Mouse (Mus musculus): ENCODE measurements around the gene Hist2h2aa1.
"Not testable (repeated sequence)": the region's sequence is repeated elsewhere in the genome, so short reads cannot be mapped to it uniquely, and the experiment has no call there.

The Hist2h2aa1 gene

DNA sequence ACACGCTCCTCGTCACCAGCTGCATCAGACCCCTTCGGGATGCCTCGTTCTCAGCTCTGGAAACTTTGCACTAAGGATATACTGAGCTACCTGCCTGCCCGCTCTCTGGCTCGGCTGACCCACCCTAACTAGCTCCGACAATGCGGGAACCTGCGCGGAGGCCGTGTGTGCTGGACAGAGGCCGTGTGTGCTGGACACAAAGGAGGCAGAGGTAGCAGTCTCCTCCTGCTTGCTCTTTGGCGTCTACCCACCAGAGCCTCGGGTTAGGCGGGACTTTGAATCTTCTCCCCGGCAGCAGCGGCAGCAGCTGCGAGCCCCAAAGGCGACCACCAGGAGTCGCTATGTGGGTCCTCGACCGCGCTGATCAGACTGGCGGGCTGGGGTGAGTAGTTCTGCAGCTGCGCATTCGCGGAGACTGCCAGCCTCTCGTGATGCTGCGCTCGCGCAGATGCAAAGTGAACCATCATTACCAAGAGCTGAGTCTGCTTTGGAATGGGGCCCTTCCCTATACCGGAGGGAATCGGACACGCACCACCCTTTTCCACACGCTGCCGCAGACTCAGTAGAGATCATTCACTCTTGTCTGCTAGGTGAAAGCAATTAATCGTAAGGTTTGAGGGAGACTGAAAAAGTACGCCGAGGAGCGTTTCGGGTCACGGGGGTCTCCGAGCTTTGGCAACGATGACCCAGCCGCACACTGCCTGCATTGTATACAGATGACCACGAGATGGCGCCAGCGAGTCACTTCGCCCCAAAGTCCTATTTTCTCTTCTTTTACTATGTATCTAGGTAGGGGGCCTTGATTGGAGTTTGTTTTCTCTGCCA lies 32.7 kb downstream of the Hist2h2aa1 start:
- no peak for DNase-seq (ENCODE audit: low read depth, low spot score)

GRCm38 (mm10) chr3:96280660-96281059 lies 35.4 kb downstream of the Hist2h2aa1 start:
- DNase-seq (ENCODE audit: low read depth, low spot score), result no peak

DNA sequence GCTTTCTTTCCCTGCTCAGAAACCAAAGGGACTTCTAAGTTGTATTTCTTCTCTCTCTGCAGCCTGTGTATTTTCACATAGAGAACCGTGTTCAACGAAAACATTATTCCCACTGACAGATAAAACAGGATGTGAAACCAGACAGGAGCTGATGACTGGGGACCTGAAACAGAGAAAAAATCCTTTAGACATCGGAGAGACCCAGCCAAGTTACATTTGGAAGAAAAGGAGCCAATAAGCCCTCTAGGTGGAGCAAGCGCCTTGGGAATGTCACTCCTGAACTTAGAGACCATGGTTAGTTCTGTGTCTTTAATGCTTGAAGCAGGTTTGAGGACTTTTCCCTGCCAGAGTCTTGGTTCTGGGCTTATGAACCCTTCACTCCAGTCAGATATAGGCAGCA lies 39.2 kb downstream of the Hist2h2aa1 start:
- no peak for DNase-seq (ENCODE audit: low read depth, low spot score)

DNA sequence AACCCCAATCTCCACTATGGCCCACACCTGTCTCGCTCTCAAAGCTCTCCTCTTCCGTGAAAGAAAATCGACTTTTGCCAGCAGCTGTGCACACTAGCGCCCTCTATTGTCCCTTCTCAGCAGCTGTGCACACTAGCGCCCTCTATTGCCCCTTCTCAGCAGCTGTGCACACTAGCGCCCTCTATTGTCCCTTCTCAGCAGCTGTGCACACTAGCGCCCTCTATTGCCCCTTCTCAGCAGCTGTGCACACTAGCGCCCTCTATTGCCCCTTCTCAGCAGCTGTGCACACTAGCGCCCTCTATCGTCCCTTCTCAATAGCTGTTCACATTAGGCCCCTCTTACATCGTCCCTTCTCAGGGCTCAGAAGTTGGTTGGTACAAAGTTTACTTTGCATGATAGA lies 42.0 kb downstream of the Hist2h2aa1 start:
- DNase-seq (ENCODE audit: low read depth, low spot score), result not testable (repeated sequence)

DNA sequence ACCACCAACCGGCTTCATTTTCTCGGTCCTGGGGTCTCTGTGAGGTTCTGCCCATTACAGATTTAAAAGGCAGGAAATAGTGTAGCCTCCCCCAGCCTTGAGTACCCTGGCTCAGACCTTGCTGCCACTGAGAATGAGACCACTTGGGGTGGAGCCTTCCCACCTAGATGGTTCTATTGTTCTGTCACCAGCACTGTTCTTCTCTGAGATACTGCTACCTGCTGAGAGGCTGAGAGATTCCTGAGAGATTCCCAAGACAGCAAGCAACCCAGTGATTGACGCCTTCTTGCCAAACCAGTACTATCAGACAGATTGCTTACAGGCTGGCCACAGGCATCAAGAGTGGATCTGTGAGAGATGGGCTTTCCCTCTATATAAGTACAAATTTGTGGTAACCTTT lies 43.9 kb downstream of the Hist2h2aa1 start:
- no peak for DNase-seq (ENCODE audit: low read depth, low spot score)

GRCm38 (mm10) chr3:96290727-96291126 lies 45.4 kb downstream of the Hist2h2aa1 start:
- DNase-seq (ENCODE audit: low read depth, low spot score), result not testable (repeated sequence)

GRCm38 (mm10) chr3:96292641-96293040 lies 47.3 kb downstream of the Hist2h2aa1 start:
- no peak for DNase-seq (ENCODE audit: low read depth, low spot score)

DNA sequence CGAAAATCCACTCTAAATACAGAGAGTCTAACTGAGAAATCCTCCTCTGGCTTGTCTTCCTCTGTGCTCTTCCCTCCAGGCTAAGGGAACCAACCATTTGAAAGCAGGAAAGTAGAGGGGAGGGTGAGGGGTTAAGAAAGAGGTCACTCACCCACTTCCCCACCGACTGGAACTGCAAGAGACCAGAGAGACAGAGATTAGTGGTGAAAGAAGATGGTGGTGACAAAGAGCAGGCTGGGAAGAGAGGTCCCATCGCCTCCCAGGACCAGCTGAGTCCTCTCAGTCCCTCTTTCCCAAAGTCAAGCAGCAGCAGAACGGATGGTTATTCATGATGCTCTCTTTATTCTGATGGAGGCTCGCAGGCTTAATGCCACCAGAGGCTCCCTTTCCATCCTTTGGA lies 48.1 kb downstream of the Hist2h2aa1 start:
- DNase-seq (ENCODE audit: low read depth, low spot score), result no peak

GRCm38 (mm10) chr3:96293787-96294186 lies 48.5 kb downstream of the Hist2h2aa1 start, which contains the start of gene Fcgr1:
TSS of gene Fcgr1 (minus strand) at chr3:96293969.
- DNase-seq (ENCODE audit: low read depth, low spot score), result no peak
